Mouse (Mus musculus) kidney, postnatal 4 days (tissue): ENCODE results near the gene Lnx2.

Experiments used
- DNase-seq, 2 experiments: peaks; one replicate each; pipeline ENCODE4 v3.0.0; 2021; ENCODE audit warnings: mixed read lengths in 2 of 2

The Lnx2 gene

DNA sequence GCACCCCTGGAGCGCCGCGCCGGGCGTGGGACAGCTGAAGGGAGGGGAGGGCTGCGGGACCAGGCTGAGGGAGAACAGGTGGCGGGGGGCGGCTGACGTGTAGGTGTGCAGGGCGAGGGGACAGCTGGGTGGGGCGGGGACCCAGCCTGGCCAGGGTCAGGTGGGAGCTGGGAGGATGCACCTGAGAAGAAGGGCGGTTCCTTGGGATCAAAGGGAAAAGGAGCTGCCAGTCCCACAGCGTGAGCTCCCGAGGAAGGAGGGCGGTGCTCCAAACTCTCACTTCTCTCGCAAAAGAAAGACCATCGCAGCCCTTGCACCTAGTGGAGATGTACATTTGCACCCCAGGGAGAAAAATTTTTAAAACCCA, 396 bp upstream of the Lnx2 start, which contains the start of gene Polr1d:
TSS of gene Polr1d (plus strand) at position 252 of the 367 bp plus-strand sequence.
- DNase-seq: no peak

- peak; percentile 29 to 47 for DNase-seq
Observed at GRCm38 (mm10) chr5:147075103-147076025, 1.0 kb downstream of the Lnx2 start.

DNA sequence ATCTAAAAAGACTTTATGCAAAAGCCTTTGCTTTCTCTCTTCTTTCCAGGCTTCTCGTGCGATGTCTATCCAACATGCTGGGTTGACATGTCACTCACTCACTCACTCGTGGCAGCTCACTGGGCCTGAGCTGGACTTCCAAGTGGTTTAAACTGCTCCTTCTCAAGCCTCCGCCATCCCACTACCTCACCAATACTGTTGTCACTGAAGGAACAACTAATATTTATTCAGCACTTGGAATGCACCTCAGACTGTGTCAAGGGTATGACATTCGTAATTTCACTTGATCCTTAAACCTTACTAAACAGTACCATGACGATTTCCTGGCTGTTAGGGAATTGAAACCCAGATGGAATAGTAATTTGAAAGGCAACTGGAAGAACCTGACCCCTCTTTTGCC, 2.6 kb downstream of the Lnx2 start:
- DNase-seq: no peak

GRCm38 (mm10) chr5:147071886-147072285, 4.5 kb downstream of the Lnx2 start:
- no peak for DNase-seq

DNA sequence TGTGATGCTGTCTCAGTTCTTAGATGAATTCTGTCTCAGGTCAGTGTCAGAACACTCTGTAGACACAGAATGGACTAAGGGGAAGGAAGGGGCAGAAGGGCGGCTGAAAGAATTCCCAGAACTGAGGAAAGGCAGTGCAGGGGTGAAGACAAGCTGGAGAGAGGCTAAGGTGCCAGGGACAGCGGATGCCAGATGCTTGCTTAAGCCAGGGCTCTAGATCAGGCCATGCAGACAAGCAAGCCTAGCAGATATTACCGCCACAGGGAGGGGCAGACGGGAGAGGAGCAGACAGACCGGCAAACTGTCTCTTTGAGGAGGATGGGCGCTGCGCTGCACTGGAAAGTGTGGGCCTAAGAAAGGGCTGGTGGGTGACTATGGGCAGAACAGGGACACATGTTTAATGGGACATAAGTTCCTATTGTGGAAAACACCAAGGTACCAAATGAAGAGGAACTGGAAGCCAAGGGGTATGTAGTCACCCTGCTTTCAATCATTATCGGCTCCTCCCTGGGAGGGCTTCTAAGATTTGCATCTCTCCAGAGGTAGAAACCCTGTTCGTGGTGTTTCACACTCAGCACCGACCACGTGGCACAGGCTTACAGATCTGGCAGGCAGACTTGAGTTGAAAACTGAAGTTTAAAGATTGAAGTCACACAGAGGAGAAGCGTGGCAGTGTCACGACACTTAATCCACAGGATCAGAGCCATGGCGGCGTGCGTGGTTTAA, 5.4 kb downstream of the Lnx2 start:
- DNase-seq: peak in 1 of 2 experiments; percentile 34

- DNase-seq: no peak
Observed at GRCm38 (mm10) chr5:147068876-147069275, 7.5 kb downstream of the Lnx2 start.

DNA sequence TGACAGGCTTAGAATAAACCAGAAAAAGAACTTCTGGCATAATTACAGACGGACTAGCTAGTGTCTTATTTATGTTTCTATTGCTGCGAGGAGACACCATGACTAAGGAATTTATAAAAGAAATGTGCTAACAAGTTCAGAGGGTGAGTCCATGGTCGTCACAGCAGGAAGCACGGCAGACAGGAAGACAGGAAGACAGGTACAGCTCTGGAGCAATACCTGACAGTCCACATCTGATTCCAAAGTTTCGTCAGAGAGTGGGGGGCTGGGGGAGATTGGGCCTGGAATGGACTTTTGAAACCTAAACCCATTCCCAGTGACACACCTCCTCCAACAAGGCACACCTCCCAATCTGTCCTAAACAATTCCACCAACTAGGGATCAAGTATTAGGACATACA, 9.4 kb downstream of the Lnx2 start:
- no peak for DNase-seq

DNA sequence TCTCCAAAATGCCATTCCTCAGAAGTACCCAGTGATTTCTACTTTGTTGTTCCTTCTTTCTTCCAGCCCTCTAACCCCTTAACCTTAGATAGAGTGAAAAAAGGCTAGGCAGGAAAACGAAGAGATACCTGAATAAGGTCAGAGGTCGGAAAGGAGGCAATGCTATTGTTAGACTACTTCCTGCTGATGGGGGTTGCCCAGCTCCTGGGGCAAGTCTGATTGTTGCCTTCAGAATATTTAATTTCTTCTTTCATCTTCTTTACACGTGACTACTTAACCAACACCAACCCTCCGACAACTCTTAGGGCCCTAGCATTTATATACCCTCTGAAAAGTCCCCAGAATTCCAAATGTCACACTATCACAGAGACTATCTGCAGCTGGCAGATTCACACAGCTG, 10.3 kb downstream of the Lnx2 start:
- no peak for DNase-seq

DNA sequence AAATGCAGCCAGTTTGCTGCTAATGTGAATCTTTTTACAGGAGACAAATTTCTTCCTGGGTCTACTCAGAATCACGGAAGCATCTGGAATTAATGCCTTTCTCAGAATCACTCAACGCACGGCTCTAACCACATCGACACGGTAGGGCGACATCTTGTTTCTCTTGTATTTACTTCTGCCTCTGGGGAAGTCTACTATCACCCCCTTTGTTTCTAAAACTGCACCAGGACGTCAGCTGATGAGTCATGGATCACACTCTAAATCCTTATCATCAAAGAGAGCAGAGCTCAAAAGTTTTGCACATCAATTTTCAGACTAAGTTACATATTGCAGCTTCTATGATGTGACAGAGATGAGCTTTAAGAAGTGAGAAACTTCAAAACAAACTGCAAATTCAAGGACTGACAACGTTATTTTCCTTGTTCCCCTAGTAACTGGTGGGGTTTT, 13.1 kb downstream of the Lnx2 start:
- no peak for DNase-seq

- no peak for DNase-seq
Observed at GRCm38 (mm10) chr5:147060024-147060423, 16.4 kb downstream of the Lnx2 start.

GRCm38 (mm10) chr5:147059319-147059718, 17.1 kb downstream of the Lnx2 start:
- DNase-seq: no peak

DNA sequence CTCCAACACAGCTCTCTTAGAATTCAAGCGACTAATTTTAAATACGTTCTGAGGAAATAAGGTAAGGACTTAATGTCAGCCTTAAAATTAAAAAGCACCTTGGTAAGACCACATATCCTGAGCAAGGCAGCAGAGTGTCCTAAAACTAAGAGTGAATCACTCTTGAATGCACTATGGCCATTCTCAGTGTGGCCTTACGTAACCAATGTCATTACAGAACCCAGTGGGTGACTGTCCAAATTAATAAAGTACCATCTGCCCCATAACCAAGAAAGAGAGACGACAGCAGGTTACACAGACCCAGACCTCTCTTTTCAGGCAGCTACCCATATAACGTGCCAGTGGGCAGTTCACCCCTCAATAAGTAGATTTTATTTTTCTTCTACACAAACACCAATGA, 17.7 kb downstream of the Lnx2 start:
- no peak for DNase-seq

- DNase-seq: no peak
Observed at GRCm38 (mm10) chr5:147057626-147058414, 18.6 kb downstream of the Lnx2 start.

GRCm38 (mm10) chr5:147056712-147057290, 19.6 kb downstream of the Lnx2 start:
- DNase-seq: no peak

GRCm38 (mm10) chr5:147055572-147056245, 20.7 kb downstream of the Lnx2 start:
- no peak for DNase-seq

GRCm38 (mm10) chr5:147054747-147055270, 21.6 kb downstream of the Lnx2 start:
- no peak for DNase-seq

- DNase-seq: no peak
Observed at GRCm38 (mm10) chr5:147054328-147054727, 22.1 kb downstream of the Lnx2 start.

- no peak for DNase-seq
Observed at GRCm38 (mm10) chr5:147053481-147053880, 22.9 kb downstream of the Lnx2 start.

DNA sequence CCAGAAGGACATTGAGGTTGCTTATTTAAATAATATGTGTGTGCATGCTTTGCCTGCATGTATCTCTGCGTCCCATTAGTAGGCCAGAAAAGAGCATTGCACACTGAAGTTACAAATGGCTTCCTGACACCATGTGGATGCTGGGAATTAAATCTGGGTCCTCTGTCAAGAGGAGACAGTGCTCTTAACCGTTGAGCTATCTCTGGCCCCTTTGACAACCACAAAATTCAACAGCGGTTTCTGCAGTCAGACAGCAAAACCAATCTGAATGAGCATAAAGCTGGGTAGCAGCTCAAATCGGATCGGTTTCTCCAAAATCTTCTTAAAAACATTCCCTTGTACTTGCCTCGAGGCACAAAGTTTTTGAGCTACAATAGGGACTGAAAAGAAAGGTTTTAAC, 23.3 kb downstream of the Lnx2 start:
- no peak for DNase-seq

DNA sequence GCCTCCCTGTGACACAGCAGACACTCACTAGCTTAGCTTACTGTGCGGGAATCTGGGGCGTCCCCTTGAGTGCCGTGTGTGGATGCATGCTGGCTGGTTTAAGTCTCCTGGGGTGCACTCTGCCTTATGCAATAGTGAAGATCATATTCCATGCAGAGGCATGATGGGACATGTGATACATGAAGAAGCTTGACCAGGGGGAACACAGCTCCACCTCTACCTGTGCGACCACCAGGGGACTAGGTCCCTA, 24.2 kb downstream of the Lnx2 start:
- no peak for DNase-seq

DNA sequence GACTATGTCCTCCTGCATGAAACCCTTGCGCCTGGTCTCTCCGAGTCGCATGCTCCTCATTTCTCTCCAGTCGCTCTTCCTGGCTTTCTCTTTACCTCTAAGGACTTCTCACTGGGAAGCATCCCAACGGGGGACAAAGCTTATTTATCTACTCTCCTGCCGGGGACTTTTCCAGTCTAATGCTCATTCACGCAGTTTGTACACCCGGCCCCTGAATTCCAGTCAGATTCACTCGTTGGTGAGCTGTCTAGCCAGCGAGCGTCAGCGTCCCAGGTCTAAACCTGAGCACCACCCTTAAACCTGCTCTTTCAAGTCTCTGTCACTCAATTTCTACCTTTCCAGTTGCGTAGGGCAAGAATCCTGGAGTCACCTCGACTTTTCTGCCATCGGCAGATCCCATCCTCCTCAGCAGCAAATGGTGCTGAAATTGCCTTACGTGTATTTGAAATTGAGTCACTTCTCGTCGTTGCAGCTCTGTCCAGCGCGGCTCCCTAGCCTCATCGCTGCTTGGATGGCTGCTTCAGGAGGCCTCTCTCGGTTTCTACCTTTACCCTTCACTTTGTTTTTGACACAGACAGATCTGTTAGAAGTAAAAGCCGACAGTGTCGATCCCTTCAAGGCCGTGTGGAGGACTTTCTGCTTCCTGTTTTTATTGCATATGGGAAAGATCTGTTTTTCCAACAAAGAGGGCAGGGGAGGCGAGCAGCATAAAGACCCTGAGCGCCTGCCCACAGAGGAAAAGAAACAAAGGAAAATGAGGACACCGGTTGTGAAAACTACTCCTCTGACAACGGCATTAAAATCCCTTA, 24.7 kb downstream of the Lnx2 start:
- no peak for DNase-seq
